Mouse (Mus musculus) lung, postnatal 0 days (tissue): ENCODE results near the gene Hpn. TPM values are rescaled to one million over a fixed set of nuclear protein-coding genes. Genes with fewer than 3 reads are reported as not detected.

ENCODE experiments used
- ATAC-seq: fragments of 200-750 bp; cut with Nextera tagmentation; 2 replicates; pipeline ENCODE4 v1.8.0; 2017; ENCODE audit warnings: moderate library complexity
- DNase-seq: peaks from one replicate; pipeline ENCODE4 v3.0.0-alpha.2; 2016; ENCODE audit warnings: low spot score
- H3K27ac ChIP-seq: fragments of 300-500 bp; sonication (generic); 2 replicates; pipeline ENCODE4 v1.5.1; 2014; ENCODE audit warnings: antibody characterized with exemption, mild to moderate bottlenecking, low read length, mixed read lengths
- H3K27me3 ChIP-seq: fragments of 300-500 bp; sonication (generic); replicated peaks from 2 replicates; pipeline ENCODE4 v1.6.1; 2014; ENCODE audit warnings: low read length, mixed read lengths; ENCODE audit not compliant: insufficient read depth
- H3K36me3 ChIP-seq: fragments of 300-500 bp; sonication (generic); 2 replicates; pipeline ENCODE4 v1.6.1; 2014; ENCODE audit warnings: low read length, mixed read lengths; ENCODE audit not compliant: insufficient read depth
- H3K4me1 ChIP-seq: fragments of 300-500 bp; sonication (generic); 2 replicates; pipeline ENCODE4 v1.6.1; 2014; ENCODE audit warnings: antibody characterized with exemption, low read depth, low read length, mixed read lengths; ENCODE audit not compliant: insufficient read depth
- H3K4me2 ChIP-seq: fragments of 300-500 bp; sonication (generic); replicated peaks from 2 replicates; pipeline ENCODE4 v1.6.1; 2014; ENCODE audit warnings: low read depth, mild to moderate bottlenecking, low read length, moderate library complexity, mixed read lengths
- H3K4me3 ChIP-seq: fragments of 300-500 bp; sonication (generic); 2 replicates; pipeline ENCODE4 v1.5.1; 2014; ENCODE audit warnings: low read depth, low read length
- H3K9ac ChIP-seq: fragments of 300-500 bp; sonication (generic); replicated peaks from 2 replicates; pipeline ENCODE4 v1.6.1; 2014; ENCODE audit warnings: low read depth, mild to moderate bottlenecking
- H3K9me3 ChIP-seq: fragments of 300-500 bp; sonication (generic); 2 replicates; pipeline ENCODE4 v1.6.1; 2016; ENCODE audit warnings: low read length, mixed read lengths
- CTCF ChIP-seq: IDR thresholded peaks from 2 replicates; pipeline ENCODE4 v1.5.1; 2016; ENCODE audit warnings: antibody characterized with exemption, mild to moderate bottlenecking
- EP300 ChIP-seq: IDR thresholded peaks from 2 replicates; pipeline ENCODE4 v1.6.1; 2016; ENCODE audit warnings: antibody characterized with exemption, mild to moderate bottlenecking, control low read depth
- WGBS: fragments of 180-500 bp; shearing (Covaris S2); extraction: QIAGEN DNeasy Blood & Tissue Kit; methylation state at CpG from one replicate; pipeline ENCODE4 v1.1.7; 2014; 5-methylcytosine and 5-hydroxymethylcytosine counted together
- polyA plus RNA-seq: library from polyadenylated mRNA; unstranded; fragments of >200 nt; fragmentation: Nextera tagmentation; extraction: Ambion mirVana; gene quantifications from 2 replicates; pipeline ENCODE4 v1.2.1, GENCODE M21; 2015

Gene Hpn
- polyA plus RNA-seq, 1 experiment from 2014 or later = 20.5 TPM

- TF ChIP-seq CTCF (no peak), EP300 (no peak)
- DNase-seq = no peak
- peaks cover 20% of the 10 kb centered on the region for H3K27me3 ChIP-seq
- peaks cover 35% of the 10 kb centered on the region for H3K36me3 ChIP-seq
- H3K4me1 ChIP-seq = no peaks in the 10 kb centered on the region
- 92% methylated on average over 7 of the region's 7 CpGs for WGBS
- H3K4me3 ChIP-seq = no peak overlapping the region
- no peak overlapping the region for H3K9ac ChIP-seq
- no peak overlapping the region for H3K4me2 ChIP-seq
- no peaks in the 10 kb centered on the region for H3K9me3 ChIP-seq
- H3K27ac ChIP-seq = no peak overlapping the region
- ATAC-seq = no peak
Observed at GRCm38 (mm10) chr7:31130197-31130596, 15.1 kb upstream of the Hpn start.

- H3K27ac ChIP-seq = no peak overlapping the region
- no peak overlapping the region for H3K4me3 ChIP-seq
- H3K27me3 ChIP-seq = peaks cover 20% of the 10 kb centered on the region
- no peak for ATAC-seq
- TF ChIP-seq CTCF (no peak), EP300 (no peak)
- 68% methylated on average over 9 of the region's 9 CpGs for WGBS
- no peak overlapping the region for H3K9ac ChIP-seq
- H3K4me2 ChIP-seq = no peak overlapping the region
- peaks cover 20% of the 10 kb centered on the region for H3K36me3 ChIP-seq
- no peaks in the 10 kb centered on the region for H3K4me1 ChIP-seq
- DNase-seq = no peak
- H3K9me3 ChIP-seq = no peaks in the 10 kb centered on the region
Observed at GRCm38 (mm10) chr7:31128157-31128705, 13.1 kb upstream of the Hpn start.

GRCm38 (mm10) chr7:31126851-31127724 lies 12.0 kb upstream of the Hpn start, which contains the start of gene Scn1b:
Scn1b (minus strand) TSS chr7:31127003.
- Histone ChIP-seq H3K36me3 (peaks cover 8% of the 10 kb centered on the region; the same call in 1 of the 2 replicates), H3K9me3 (no peaks in the 10 kb centered on the region), H3K4me1 (no peaks in the 10 kb centered on the region), H3K27me3 (peaks cover 20% of the 10 kb centered on the region), H3K4me3 (peak within 1 kb of the TSS; percentile 47), H3K4me2 (peak within 1 kb of the TSS; percentile 87), H3K27ac (no peak within 1 kb of the TSS), H3K9ac (no peak within 1 kb of the TSS)
- peak; percentile 65 for ATAC-seq
- DNase-seq = peak; percentile 45
- 5% methylated on average over 40 of the region's 60 CpGs for WGBS
- TF ChIP-seq CTCF (no peak), EP300 (no peak)

- no peak overlapping the region for H3K9ac ChIP-seq
- DNase-seq (no peak), ATAC-seq (0 out of 2 replicates have a peak, but pooled peaks have one; percentile 7)
- H3K27ac ChIP-seq = no peak overlapping the region
- H3K36me3 ChIP-seq = peaks cover 8% of the 10 kb centered on the region; the same call in 1 of the 2 replicates
- peak overlapping the region; percentile 47 for H3K4me3 ChIP-seq
- peak overlapping the region; percentile 87 for H3K4me2 ChIP-seq
- WGBS = under 1% methylated on average over 41 of the region's 53 CpGs
- no peaks in the 10 kb centered on the region for H3K9me3 ChIP-seq
- TF ChIP-seq CTCF (no peak), EP300 (no peak)
- no peaks in the 10 kb centered on the region for H3K4me1 ChIP-seq
- peaks cover 20% of the 10 kb centered on the region for H3K27me3 ChIP-seq
Observed at GRCm38 (mm10) chr7:31126211-31126751, 11.2 kb upstream of the Hpn start.

GRCm38 (mm10) chr7:31125116-31125515 lies 10.0 kb upstream of the Hpn start:
- Histone ChIP-seq H3K36me3 (peaks cover 4% of the 10 kb centered on the region; the same call in 1 of the 2 replicates), H3K27me3 (peaks cover 20% of the 10 kb centered on the region), H3K4me1 (no peaks in the 10 kb centered on the region), H3K4me2 (no peak overlapping the region), H3K4me3 (no peak overlapping the region), H3K27ac (no peak overlapping the region), H3K9me3 (no peaks in the 10 kb centered on the region), H3K9ac (no peak overlapping the region)
- WGBS = 51% methylated on average over 13 of the region's 13 CpGs
- no peak for ATAC-seq
- no peak for DNase-seq
- TF ChIP-seq CTCF (no peak), EP300 (no peak)

- ATAC-seq = no peak
Observed at GRCm38 (mm10) chr7:31124381-31124780, 9.3 kb upstream of the Hpn start.

More at GRCm38 (mm10) chr7:31124381-31124780, 9.3 kb upstream of the Hpn start:
- DNase-seq = no peak
- peaks cover 3% of the 10 kb centered on the region; the same call in 1 of the 2 replicates for H3K36me3 ChIP-seq
- TF ChIP-seq CTCF = no peak
- no peak for TF ChIP-seq EP300
- H3K4me3 ChIP-seq = no peak overlapping the region
- H3K9me3 ChIP-seq = no peaks in the 10 kb centered on the region
- no peak overlapping the region for H3K4me2 ChIP-seq
- 74% methylated on average over 5 of the region's 5 CpGs for WGBS
- no peak overlapping the region for H3K27ac ChIP-seq
- no peaks in the 10 kb centered on the region for H3K4me1 ChIP-seq
- peaks cover 20% of the 10 kb centered on the region for H3K27me3 ChIP-seq
- no peak overlapping the region for H3K9ac ChIP-seq
